8 mouse cellular contexts compared by ENCODE assay signal in genomic region chr6:35426301-35426700, GRCm38 (mm10).
DNase-seq lines count a peak whose midpoint lies in the region; ATAC-seq and TF ChIP-seq lines count a peak whose summit lies in the region.

No protein-coding gene starts in this region.

- DNase-seq in adrenal gland, adult 8-10 months: peak; percentile 4
- no peak for DNase-seq in adrenal gland, postnatal 4 days (ENCODE audit: low spot score in 2 of 2)
- peak; percentile 96 for DNase-seq in 3T3-L1 (ENCODE audit: low read depth, low spot score)
- peak; percentile 43 to 82 for DNase-seq in left cerebral cortex, postnatal 14 days (ENCODE audit: low spot score in 2 of 2)
- DNase-seq in natural killer cell, adult 2 months (ENCODE audit: low spot score in 2 of 2): no peak
- DNase-seq in kidney, adult 11 months: no peak

- no peak overlapping the region for H3K4me3 ChIP-seq in embryonic fibroblast, embryonic 13.5 days (ENCODE audit: insufficient read depth, low read length)

- TF ChIP-seq CTCF in embryonic fibroblast, embryonic 13.5 days (IDR thresholded peaks at IDR 0.05; ENCODE audit: borderline replicate concordance, insufficient read depth, low read length): no peak

- ATAC-seq in megakaryocyte, adult 5-6 weeks (ENCODE audit: poor library complexity, severe bottlenecking): no peak

- H3K4me1 ChIP-seq in embryonic fibroblast, embryonic 13.5 days (ENCODE audit: control insufficient read depth, insufficient read depth, low read length): peaks cover 12% of the 10 kb centered on the region

- peak overlapping the region; percentile 99 for H3K27ac ChIP-seq in embryonic fibroblast, embryonic 13.5 days (ENCODE audit: insufficient read depth, low read length)

- no peak for TF ChIP-seq POLR2A in embryonic fibroblast, embryonic 13.5 days (IDR thresholded peaks at IDR 0.05; ENCODE audit: low read depth, low read length)

- intact Hi-C loops in left cerebral cortex, postnatal 14 days (cut with DNase I): no loop called here

Comparison
In these comparisons a context has a peak if more than half of its experiments do, and no peak if none do; other contexts are left out.
1. DNase-seq: peak in adrenal gland, adult 8-10 months (single experiment), 3T3-L1 (single experiment) and left cerebral cortex, postnatal 14 days (2 of 2); none in adrenal gland, postnatal 4 days (0 of 2), natural killer cell, adult 2 months (0 of 2) and kidney, adult 11 months (single experiment).